Mouse (Mus musculus): ENCODE measurements around the gene Taok1.
"Not testable (repeated sequence)": the region's sequence is repeated elsewhere in the genome, so short reads cannot be mapped to it uniquely, and the experiment has no call there.

Taok1 gene

GRCm38 (mm10) chr11:77607538-77608455 lies at the start of gene Taok1:
TSS of gene Taok1 (minus strand) at chr11:77607815.
- peak; percentile 94 for ATAC-seq (ENCODE audit: low TSS enrichment)

- ATAC-seq (ENCODE audit: low TSS enrichment) = not testable (repeated sequence)
These were observed 46.0 kb upstream of the Taok1 start for GRCm38 (mm10) chr11:77653406-77654190.

GRCm38 (mm10) chr11:77652484-77652883 lies 44.9 kb upstream of the Taok1 start:
- ATAC-seq (ENCODE audit: low TSS enrichment) = no peak

- no peak for ATAC-seq (ENCODE audit: low TSS enrichment)
These were observed 41.3 kb upstream of the Taok1 start for GRCm38 (mm10) chr11:77648878-77649277.

- ATAC-seq (ENCODE audit: low TSS enrichment) = no peak
These were observed 37.9 kb upstream of the Taok1 start for GRCm38 (mm10) chr11:77645481-77645880.

- ATAC-seq (ENCODE audit: low TSS enrichment) = no peak
These were observed 33.8 kb upstream of the Taok1 start for GRCm38 (mm10) chr11:77641390-77641789.

GRCm38 (mm10) chr11:77630257-77630670 lies 22.6 kb upstream of the Taok1 start:
- peak; percentile 57; the same call in 1 of the 2 replicates for ATAC-seq (ENCODE audit: low TSS enrichment)

GRCm38 (mm10) chr11:77629476-77629875 lies 21.9 kb upstream of the Taok1 start:
- ATAC-seq (ENCODE audit: low TSS enrichment) = peak; percentile 56; the same call in 1 of the 2 replicates

GRCm38 (mm10) chr11:77626596-77627535 lies 19.3 kb upstream of the Taok1 start:
- ATAC-seq (ENCODE audit: low TSS enrichment) = no peak

GRCm38 (mm10) chr11:77625061-77625855 lies 17.6 kb upstream of the Taok1 start:
- ATAC-seq (ENCODE audit: low TSS enrichment) = peak; percentile 54

- peak; percentile 97 for ATAC-seq (ENCODE audit: low TSS enrichment)
These were observed 16.9 kb upstream of the Taok1 start for GRCm38 (mm10) chr11:77624441-77625060.

GRCm38 (mm10) chr11:77624002-77624401 lies 16.4 kb upstream of the Taok1 start:
- peak; percentile 25; the same call in 1 of the 2 replicates for ATAC-seq (ENCODE audit: low TSS enrichment)

GRCm38 (mm10) chr11:77621902-77622535 lies 14.4 kb upstream of the Taok1 start:
- ATAC-seq (ENCODE audit: low TSS enrichment) = no peak

GRCm38 (mm10) chr11:77615084-77615624 lies 7.5 kb upstream of the Taok1 start:
- no peak for ATAC-seq (ENCODE audit: low TSS enrichment)

- ATAC-seq (ENCODE audit: low TSS enrichment) = peak; percentile 45
These were observed 629 bp downstream of the Taok1 start for GRCm38 (mm10) chr11:77606835-77607537.

GRCm38 (mm10) chr11:77606469-77606834 lies 1.2 kb downstream of the Taok1 start:
- no peak for ATAC-seq (ENCODE audit: low TSS enrichment)

- no peak for ATAC-seq (ENCODE audit: low TSS enrichment)
These were observed 10.3 kb downstream of the Taok1 start for GRCm38 (mm10) chr11:77597266-77597665.

- ATAC-seq (ENCODE audit: low TSS enrichment) = no peak
These were observed 16.2 kb downstream of the Taok1 start for GRCm38 (mm10) chr11:77591388-77591787.

- ATAC-seq (ENCODE audit: low TSS enrichment) = no peak
These were observed 16.8 kb downstream of the Taok1 start for GRCm38 (mm10) chr11:77590801-77591200.
